Mouse (Mus musculus) cerebral cortex, adult 2 months (tissue): ENCODE results near the gene Bbof1.

ENCODE experiments used
- WGBS: fragments of 180-500 bp; shearing (Covaris S2); methylation state at CpG from one replicate; pipeline ENCODE4 v1.1.7; 2018; 5-methylcytosine and 5-hydroxymethylcytosine counted together

Bbof1 gene

DNA sequence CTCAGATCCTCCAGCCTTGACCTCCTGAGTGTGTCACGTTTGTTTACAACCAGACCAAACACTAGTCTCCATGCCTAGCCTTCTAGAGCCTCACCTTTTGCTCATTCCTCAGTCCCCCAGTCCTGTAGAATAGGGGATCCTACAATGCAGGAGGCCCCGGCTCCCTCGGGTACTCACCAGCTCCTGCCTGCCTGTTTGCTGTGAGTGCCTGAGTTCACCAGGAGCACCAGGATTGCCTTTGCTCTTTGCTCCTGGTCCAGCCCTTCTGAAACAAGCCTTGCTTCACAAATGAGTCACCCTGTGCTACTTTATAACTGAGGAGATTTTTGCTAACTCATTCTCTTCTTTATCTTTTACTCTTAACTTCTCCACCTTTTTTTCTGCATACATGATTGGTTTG is 8.2 kb upstream of the Bbof1 start:
- WGBS, result 78% methylated on average over 3 of the region's 3 CpGs

DNA sequence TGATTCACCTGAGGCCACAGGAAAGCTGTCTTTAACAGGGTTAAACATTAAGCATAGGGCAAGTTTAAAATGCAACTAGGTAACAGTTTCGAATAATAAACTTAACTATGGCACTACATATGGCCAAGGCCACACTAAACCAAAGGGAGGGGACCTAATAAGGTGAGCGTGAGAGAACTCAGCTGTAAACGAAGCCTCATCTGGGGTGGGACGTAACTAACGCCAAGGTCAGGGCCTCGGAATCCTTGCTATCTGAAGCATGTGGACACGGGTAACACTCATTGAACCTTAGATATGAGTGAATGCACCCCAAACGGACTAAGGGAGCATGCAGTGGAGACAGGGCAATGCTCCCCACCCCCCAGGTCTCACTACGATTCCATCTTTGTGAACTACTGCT is 5.9 kb upstream of the Bbof1 start:
- 91% methylated on average over 9 of the region's 9 CpGs for WGBS

DNA sequence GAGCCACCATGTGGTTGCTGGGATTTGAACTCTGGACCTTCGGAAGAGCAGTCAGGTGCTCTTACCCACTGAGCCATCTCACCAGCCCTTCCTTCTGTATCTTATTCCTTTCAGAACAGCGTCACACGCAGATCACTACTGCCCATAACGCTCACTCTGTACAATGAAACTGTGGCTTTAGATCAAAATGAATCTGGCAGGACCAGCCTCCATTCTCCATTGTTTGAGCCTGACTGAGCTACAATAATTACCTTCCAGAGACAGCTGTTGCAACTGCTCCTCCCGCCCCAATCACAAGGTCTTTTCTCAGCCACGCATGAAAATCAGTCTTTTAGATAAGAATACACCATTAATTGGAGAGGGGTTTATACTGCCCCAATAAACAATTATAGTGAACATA is 4.3 kb upstream of the Bbof1 start:
- WGBS, result 60% methylated on average over 6 of the region's 6 CpGs

DNA sequence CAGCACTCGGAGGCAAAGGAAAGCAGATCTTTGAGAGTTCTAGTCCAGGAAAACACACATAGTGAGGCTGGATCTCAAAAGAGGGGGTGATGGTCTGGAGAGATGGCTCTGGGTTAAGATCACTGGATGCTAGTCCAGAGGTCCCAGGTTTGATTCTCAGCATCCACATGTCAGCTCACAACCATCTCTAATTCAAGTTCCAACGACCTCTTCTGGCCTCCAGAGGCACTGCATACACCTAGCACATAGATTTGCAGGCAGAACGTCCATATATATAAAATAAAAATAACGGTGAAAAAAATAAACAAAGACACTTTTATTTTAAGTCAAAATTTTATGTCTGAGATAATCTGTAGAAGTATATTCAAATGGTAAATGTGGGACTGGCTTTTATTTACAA is 1.6 kb upstream of the Bbof1 start:
- 60% methylated on average over 4 of the region's 4 CpGs for WGBS

DNA sequence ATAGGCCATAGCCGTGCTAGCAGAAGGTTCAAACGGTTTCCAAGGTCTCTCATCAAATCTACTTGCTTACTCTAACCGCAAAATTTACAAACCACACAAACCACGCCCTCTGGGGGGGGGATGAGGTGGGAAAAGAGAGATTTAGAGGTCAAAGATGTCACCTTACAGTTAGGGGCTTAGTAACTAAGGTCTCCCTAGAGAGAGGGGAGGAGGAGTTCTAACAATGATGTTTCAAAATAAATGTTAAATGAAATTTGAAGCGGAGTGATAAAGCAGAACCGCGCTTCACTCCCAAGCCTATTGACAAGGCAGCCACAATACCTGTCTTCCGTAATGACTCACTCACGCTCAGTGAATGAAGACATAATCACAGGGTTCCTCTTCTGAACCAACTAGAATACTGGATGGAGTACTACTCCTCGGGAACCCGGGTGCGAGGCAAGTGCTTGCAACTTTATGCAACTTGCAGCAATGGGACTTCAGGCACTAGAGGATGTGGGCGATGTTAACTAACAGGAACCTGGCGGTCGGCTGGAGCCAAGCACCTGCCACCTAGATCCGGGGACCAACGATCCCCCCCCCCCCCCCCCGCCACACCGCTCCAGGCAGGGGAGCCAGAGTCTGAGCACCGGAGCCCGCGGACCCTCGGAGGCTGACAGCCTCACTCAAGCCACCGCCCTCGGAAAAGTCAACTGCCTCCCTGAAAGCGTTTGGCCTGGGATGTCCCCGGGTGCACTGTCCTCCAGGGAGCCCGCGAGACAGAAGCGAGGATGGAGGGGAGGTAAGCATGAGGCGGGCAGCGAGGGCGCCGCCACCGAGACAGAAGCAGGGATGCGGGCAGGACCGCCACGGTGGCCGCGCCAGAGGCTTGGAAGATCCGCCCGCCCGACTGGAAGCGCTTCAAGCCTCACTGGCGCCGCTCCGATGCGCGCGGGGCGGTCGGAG is 725 bp upstream of the Bbof1 start:
- 2% methylated on average over 49 of the region's 52 CpGs for WGBS

DNA sequence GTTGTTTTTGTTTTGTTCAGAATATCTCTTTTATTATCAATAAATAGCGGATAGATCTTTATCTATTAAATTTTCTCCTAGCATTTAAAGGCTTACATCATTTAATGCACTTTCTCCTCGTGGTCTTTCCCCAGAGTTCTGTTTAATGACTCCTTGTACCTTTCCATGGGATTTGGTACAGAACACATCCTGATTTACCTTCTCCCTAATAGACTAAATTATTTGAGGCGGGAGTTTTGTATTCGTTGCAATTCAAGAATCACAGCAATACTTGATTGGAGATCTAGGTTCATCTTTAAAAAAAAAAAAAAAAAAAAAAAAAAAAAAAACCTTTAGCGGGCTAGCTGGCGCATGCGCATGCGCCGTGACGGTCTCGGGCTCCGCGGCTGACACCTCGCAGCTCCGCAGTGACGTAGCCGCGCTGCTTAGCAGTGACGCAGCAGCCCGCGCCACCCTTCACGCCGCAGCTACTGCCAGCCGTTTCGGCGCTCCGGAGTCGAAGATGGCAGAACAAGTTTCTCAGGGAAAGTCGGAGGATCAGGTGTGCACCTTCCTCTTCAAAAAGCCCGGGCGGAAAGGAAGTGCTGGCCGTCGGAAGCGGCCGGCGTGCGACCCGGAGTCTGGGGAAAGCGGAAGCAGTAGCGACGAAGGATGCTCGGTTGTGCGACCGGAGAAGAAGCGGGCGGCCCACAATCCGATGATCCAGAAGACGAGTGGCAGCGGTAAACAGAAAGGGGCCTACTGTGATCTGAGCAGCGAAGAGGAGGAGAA is 8.1 kb downstream of the Bbof1 start, which contains the start of gene Rnf113a2:
TSS of gene Rnf113a2 (plus strand) at position 363 of the 771 bp plus-strand sequence.
- WGBS, result 3% methylated on average over 50 of the region's 50 CpGs

DNA sequence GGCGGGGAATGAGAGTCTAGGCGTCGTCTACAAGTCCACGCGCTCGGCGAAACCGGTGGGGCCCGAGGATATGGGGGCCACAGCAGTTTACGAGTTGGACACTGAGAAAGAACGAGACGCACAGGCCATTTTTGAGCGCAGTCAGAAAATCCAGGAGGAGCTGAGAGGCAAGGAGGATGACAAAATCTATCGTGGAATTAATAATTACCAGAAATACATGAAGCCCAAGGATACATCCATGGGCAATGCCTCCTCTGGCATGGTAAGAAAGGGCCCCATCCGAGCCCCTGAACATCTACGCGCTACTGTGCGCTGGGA is 8.7 kb downstream of the Bbof1 start:
- 41% methylated on average over 18 of the region's 18 CpGs for WGBS

DNA sequence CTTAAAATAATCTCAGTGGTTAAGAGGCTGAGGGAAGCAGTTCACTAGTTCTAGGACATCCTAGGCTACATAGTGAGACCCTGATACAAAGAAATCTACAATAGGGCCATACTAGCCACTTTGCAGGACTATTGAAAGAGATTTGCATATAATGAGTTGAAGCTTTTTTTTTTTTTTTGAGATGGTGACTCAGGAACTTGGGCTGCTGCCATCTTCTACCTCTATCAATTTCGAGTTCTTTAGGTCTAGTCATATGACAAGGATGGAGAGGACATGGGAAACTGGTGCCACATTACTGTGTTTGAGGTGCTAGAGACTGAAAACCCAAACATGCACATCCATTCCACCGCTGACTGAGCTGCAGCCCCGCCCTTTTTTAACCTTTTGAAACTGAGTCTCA is 15.1 kb downstream of the Bbof1 start:
- WGBS, result 60% methylated on average over 3 of the region's 3 CpGs

DNA sequence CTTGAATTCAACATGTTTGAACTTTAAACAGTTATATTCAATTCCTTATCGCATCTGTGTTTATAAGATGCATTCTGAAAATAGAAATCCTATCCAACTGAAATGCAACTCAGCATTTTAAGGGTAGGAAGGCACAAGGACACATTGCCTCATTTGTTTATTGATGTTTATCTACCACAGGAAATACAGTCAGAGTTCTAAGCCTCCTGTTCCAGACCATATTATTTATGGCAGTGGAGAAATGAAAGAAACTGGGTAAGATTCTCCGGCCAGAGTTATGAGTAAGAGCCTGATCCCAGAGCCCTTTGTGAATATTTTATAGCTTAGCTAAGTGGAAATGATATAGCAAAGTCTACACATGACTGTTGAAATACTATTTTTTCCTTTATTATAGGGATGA is 21.0 kb downstream of the Bbof1 start:
- 70% methylated on average over 2 of the region's 2 CpGs for WGBS

DNA sequence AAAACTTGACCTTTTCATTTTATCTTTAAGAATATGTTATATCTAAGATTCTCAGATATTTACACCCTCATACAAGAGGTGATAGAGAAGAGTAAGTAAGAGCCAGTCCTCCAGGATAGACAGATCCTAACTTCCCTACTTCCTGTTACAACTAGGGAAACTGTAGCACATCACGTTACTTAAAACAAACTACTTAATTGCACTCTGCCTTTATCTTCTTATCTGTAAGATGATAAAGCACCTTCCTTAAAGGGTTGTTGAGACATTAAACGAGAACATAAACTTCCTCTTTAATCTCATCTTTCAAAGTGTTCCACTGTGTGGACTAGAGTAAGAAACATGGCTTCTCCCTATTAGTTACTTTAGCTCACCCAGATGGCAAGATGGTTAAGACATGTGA is 29.8 kb downstream of the Bbof1 start:
- WGBS, result 89% methylated on average over 2 of the region's 2 CpGs

DNA sequence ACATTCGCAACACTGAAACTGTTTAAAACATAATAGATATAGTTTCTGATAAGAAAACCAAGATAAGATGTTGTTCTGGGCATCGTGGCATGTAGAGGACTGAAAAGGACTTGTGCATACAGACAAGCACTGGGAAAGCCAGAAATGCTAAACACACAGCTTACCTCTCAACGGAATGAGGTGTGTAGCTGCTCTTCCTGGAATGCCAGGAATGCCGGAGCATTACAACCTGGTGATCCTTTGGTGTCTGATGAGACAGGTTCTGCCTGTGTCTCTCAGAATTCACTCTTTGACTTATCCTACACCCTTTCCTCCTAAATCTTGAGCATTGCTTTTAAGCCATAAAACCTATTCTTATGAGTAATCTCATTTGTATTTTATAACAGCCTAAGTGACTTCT is 33.7 kb downstream of the Bbof1 start:
- 78% methylated on average over 4 of the region's 4 CpGs for WGBS

DNA sequence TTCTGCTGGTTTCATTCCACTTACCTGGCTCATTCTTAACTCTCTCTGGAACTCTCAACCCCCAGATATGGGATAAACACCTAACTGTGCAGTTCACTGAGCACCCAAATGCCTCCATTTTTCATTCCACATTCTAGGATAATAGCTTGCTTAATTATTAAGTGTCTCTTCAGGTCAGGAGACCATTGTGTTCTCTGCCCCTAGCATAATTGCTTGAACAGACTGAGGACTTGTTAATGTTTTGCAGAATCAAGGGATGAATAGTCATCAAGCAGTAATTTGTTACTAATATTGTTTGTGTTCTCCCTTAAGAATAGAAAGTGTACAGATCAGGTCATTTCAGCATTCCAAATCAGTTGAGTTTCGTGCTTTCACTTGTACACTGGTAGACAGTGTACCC is 38.5 kb downstream of the Bbof1 start:
- 92% methylated on average over 1 of the region's 1 CpGs for WGBS

DNA sequence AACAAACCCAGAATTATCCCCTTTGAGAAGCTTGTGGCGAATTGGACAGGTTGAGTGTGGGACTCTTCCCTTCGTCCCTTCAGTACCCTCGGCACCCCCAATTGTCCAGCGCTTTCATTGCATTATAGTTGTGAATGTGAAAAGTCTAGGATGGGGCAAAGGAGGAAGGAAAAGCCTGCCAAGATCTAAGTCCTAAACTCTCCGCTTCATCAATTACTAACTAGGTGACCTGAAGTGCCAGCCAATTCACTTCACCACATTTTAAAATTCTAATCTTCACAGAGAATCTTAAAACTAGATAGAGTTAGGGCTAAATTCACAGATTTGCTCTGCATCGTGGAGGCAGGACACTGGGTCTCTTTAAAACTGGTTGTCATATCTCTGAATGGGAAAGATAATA is 39.3 kb downstream of the Bbof1 start:
- 85% methylated on average over 6 of the region's 6 CpGs for WGBS

DNA sequence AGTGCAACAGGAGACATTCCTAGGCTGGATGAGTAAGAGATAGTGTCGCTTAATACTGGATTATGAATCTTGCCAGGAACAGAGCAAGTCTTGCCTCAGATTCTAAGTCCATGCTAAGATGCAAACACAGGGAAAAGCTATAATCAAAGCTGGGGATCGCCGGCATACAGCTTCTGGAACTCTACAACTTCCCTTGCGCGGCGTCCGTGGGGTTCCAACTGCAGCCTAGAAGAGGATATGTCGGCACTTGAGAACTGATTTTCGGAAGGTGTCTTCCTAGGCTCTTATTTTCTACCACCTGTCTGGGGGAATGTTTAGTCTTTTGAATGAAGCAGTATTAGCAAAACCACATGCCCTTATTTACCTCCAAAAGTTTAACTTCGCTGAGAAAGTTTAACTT is 41.0 kb downstream of the Bbof1 start:
- 55% methylated on average over 10 of the region's 10 CpGs for WGBS

DNA sequence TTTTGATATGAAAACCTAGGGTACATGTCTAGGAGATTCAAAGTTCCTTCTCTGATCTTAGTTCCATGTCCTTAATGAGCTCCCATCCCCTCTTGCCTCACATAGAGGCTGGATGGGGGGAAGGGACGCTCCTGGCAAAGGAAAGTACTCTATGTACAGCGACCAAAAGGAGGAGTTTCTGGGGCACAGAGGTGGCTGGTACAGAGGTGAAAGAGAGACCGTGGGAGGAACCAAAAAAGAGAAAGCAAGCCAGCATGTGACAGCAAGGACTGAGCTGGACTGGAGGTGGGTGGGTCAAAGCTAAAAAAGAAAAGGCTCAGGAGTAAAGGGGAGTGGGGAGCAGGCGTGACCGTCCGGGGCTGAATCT is 41.5 kb downstream of the Bbof1 start:
- WGBS, result under 1% methylated on average over 6 of the region's 6 CpGs

DNA sequence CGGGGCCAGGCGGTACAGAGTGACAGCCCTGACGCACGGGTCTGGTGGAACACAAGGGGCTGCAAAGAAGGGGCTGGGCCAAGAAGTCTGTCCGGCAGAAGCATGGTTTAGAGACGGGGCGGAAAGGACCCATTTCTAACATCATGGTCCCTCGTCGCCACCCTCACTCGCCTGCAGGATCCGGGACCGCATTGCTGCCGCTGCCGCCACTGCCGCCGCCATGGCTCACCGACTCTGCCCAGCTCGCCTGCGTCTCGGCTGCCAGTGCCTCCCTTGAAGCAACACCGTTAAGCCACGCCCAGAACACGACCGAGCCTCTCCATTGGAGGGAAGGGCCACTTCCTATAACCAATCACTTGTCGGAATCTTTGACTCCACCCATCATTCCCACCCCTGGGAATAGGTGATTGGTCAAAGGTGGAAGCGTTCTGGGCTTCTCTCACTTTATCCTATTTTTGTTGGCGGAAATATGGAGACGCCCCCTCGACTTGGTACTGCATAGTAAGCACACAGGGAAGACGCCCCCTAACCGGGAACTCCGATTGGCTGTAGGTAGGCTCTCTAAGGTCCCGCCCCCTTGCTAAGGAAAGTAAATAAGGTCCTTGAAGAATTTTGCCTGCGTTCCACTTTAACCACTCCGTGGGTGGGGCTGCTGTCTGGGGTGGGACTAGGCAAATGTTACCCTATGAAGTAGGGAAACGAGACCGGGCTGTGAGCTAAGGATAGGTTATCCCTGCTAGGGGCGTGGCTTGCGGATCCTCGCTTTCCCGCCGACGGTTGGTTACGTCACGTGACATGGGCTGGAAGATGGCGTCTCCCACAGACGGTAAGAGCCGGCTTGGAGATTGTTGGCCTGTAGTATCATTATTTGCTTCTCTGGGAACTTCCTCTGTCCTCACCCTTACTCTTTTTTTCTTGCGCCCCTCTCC is 42.1 kb downstream of the Bbof1 start, which contains the start of the genes Aldh6a1 and Lin52:
TSS of gene Aldh6a1 (minus strand) at position 287 of the 929 bp plus-strand sequence.
TSS of gene Lin52 (plus strand) at position 705 of the 929 bp plus-strand sequence.
- under 1% methylated on average over 49 of the region's 49 CpGs for WGBS

DNA sequence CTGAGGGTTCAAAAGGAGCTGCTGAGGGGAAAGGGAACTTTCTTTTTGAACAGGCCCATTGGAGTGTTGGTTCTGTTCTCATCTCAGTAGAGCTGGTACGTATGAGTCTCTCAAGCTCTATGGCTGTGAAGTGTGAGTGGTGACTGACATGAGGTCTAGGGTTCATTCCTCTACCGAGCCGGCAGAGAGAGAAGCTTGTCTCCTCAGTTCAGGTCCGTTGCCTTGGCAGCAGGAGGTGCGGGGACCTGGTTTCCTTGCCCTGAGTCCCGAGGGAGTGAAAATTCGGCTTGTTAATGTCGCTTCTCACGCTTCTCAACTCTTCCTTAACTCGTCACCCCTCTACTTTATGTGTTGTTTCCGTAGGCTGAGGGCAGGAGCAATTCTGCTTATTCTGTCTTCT is 42.9 kb downstream of the Bbof1 start:
- WGBS, result under 1% methylated on average over 11 of the region's 11 CpGs

DNA sequence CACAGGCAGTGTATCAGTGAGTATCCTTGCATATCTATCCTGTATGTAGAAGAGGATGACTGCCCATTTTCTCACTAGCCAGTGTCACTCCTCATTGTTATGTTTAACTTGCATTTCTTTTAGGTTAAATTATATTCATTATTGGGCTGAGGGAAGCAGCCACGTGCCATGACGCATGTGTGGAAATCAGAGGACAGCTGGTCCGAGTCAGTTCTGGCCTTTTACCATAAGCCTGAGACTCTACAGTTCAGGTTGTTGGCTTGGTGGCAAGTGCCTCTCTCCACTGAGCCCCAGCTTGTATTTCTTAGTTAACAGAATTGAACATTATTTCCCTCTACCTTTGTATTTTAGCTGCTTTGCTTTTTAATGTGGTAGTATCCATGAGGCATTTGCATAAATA is 48.0 kb downstream of the Bbof1 start:
- 82% methylated on average over 3 of the region's 3 CpGs for WGBS

DNA sequence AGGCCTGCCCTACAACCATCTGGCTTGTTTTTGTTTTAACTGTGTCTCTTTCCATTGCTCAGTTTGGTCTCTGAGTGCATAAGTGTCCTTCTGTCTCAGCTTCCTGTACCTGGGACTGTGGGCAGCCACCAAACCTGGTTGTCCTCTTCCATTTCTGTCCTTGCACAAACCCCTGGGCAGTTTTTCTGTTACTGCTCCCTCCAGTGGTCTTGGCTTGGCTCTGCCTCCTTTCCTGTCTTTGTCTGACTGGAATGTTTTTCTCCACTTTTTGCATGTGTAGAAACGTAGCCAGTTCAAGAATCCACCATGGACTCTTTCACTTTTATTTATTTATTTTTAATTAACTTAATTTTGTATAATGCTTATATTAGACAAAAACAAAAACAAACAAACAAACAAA is 51.0 kb downstream of the Bbof1 start:
- 67% methylated on average over 1 of the region's 1 CpGs for WGBS

DNA sequence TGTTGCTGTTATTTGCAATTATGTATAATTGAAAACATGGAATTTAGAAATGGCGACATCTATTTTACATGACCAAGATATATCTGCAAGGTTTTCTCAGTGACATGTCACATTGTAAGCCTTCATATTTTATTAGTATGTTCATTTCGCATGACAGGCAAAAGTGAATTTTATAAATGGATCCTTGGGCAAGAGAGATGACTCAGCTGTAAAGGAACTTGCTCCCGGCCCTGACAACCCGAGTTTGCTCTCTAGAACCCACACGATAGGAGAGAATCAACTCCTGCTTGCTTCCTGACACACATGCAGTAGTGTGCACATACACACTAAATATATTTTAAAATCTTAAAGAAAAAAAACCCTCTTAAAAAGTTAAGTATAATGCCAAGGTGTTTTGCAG is 52.5 kb downstream of the Bbof1 start:
- 87% methylated on average over 5 of the region's 5 CpGs for WGBS

DNA sequence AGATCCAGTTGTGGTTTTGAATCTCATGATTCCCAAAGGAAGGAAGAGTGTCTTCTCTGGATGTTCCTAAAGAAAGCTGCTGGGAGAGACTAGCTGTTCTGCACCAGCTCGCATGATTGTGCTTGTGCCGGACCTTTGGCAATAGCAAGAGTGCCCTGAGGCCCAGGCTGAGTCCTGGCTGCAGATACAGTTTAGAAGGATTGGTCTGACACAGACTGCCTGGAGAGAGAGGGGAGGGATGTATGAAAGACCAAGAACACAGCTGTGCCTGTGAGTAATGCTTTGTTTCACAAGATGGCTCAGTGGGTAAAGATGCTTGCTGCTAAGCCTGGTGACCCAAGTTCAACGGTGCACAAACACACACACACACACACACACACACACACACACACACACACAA is 54.0 kb downstream of the Bbof1 start:
- WGBS, result 67% methylated on average over 3 of the region's 3 CpGs

DNA sequence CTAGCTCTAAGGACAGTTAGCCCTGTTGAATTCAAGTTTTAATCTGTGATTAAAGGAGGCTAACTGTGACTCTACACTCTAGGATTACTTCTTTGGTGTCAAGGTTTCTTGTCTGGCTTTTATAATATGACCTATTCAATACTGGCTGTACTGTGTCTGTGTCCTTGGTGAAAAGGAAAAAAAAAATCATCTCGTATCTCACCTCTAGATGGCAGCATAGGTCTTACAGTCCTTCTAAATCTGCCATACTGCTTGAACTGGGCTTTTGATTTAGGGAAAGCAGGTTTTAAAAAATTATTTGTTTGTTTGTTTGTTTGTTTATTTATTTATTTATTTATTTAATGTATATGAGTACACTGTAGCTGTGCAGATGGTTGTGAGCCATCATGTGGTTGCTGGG is 59.8 kb downstream of the Bbof1 start:
- WGBS, result 0% methylated on average over 1 of the region's 1 CpGs
